Mouse (Mus musculus): ENCODE results near the gene Tns3. TPM values are rescaled to one million over a fixed set of nuclear protein-coding genes. Genes with fewer than 3 reads are reported as not detected.

Tns3 gene
- polyA plus RNA-seq, 1 experiment from 2014 or later: 10.5 TPM

GRCm38 (mm10) chr11:8701400-8701799 lies 37.1 kb upstream of the Tns3 start:
- Histone ChIP-seq H3K27me3 (replicated peaks; ENCODE audit: control insufficient read depth, insufficient read depth, low read length) (no peaks in the 10 kb centered on the region), H3K36me3 (ENCODE audit: control insufficient read depth, insufficient read depth) (no peaks in the 10 kb centered on the region), H3K9ac (ENCODE audit: low read depth, low read length) (no peak overlapping the region), H3K4me3 (ENCODE audit: low read depth, low read length) (no peak overlapping the region), H3K4me1 (replicated peaks; ENCODE audit: control insufficient read depth, insufficient read depth, low read length) (0 out of 2 replicates have a peak, but pooled peaks cover 4% of the 10 kb centered on the region), H3K27ac (ENCODE audit: low read depth, low read length) (no peak overlapping the region), H3K9me3 (ENCODE audit: control insufficient read depth) (no peaks in the 10 kb centered on the region), H3K4me2 (replicated peaks; ENCODE audit: low read depth) (no peak overlapping the region)
- TF ChIP-seq CTCF (IDR thresholded peaks at IDR 0.05; ENCODE audit: low read depth): no peak
- ATAC-seq: no peak
- WGBS: 45% methylated on average over 3 of the region's 3 CpGs

DNA sequence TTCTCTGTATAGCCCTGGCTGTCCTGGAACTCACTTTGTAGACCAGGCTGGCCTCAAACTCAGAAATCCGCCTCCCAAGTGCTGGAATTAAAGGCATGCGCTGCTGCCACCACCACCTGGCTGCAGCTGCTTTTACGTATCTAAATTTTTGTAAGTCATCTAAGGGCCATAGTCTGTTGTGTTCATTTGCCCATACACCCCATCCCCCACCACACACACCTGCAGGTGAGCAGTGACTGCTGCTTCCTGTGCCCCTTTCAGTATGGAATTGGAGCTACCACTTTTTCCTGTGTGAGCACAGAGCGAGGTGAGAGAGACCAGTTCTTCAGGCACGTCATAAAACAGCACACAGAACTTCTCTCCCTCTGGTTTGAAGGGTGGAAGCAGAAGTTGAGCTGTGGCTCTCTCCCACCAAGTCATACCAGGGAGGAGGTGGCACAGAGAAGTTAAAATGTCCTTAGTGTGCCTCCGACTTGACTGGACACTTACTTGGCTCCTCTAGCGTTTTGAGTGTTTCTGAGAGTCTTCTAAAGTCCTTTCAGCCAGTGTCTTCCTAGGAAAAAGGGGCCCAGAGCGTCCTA lies 36.4 kb upstream of the Tns3 start:
- H3K27ac ChIP-seq (ENCODE audit: low read depth, low read length): no peak overlapping the region

DNA sequence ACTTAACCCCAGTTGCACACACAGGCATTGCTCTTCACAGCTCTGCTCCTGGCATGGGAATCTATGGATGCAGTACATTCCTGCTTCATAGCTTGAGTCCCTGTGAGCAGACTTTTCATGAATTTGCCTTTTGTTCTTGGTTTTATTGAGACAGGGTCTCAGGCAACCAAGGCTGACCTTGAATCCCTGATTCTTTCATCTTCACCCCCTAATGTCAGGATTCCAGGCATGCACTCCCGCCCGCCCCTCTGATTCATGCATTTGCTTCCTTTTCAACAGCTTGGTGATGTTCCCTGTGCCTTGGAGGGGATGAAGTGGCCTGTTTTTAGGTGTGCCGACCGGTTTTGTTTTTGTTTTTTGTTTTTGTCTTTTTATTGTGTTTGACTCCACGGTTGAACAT lies 35.4 kb upstream of the Tns3 start:
- no peak overlapping the region for H3K9ac ChIP-seq (ENCODE audit: low read depth, low read length)
- TF ChIP-seq CTCF (IDR thresholded peaks at IDR 0.05; ENCODE audit: low read depth): no peak
- H3K9me3 ChIP-seq (ENCODE audit: control insufficient read depth): no peaks in the 10 kb centered on the region
- H3K27me3 ChIP-seq (replicated peaks; ENCODE audit: control insufficient read depth, insufficient read depth, low read length): no peaks in the 10 kb centered on the region
- no peak for ATAC-seq
- H3K4me3 ChIP-seq (ENCODE audit: low read depth, low read length): no peak overlapping the region
- 0 out of 2 replicates have a peak, but pooled peaks cover 4% of the 10 kb centered on the region for H3K4me1 ChIP-seq (replicated peaks; ENCODE audit: control insufficient read depth, insufficient read depth, low read length)
- 84% methylated on average over 5 of the region's 5 CpGs for WGBS
- no peak overlapping the region for H3K27ac ChIP-seq (ENCODE audit: low read depth, low read length)
- no peaks in the 10 kb centered on the region for H3K36me3 ChIP-seq (ENCODE audit: control insufficient read depth, insufficient read depth)
- no peak overlapping the region for H3K4me2 ChIP-seq (replicated peaks; ENCODE audit: low read depth)

More for the DNA sequence above, 36.4 kb upstream of the Tns3 start:
- Histone ChIP-seq H3K4me3 (ENCODE audit: low read depth, low read length) (no peak overlapping the region), H3K9ac (ENCODE audit: low read depth, low read length) (no peak overlapping the region), H3K4me2 (replicated peaks; ENCODE audit: low read depth) (no peak overlapping the region), H3K36me3 (ENCODE audit: control insufficient read depth, insufficient read depth) (no peaks in the 10 kb centered on the region), H3K9me3 (ENCODE audit: control insufficient read depth) (no peaks in the 10 kb centered on the region), H3K27me3 (replicated peaks; ENCODE audit: control insufficient read depth, insufficient read depth, low read length) (no peaks in the 10 kb centered on the region), H3K4me1 (replicated peaks; ENCODE audit: control insufficient read depth, insufficient read depth, low read length) (0 out of 2 replicates have a peak, but pooled peaks cover 4% of the 10 kb centered on the region)
- WGBS: 71% methylated on average over 8 of the region's 8 CpGs
- TF ChIP-seq CTCF (IDR thresholded peaks at IDR 0.05; ENCODE audit: low read depth): no peak
- no peak for ATAC-seq

GRCm38 (mm10) chr11:8697670-8698069 lies 33.3 kb upstream of the Tns3 start:
- no peak overlapping the region for H3K4me2 ChIP-seq (replicated peaks; ENCODE audit: low read depth)
- no peaks in the 10 kb centered on the region for H3K27me3 ChIP-seq (replicated peaks; ENCODE audit: control insufficient read depth, insufficient read depth, low read length)
- no peak overlapping the region for H3K9ac ChIP-seq (ENCODE audit: low read depth, low read length)
- no peak overlapping the region for H3K27ac ChIP-seq (ENCODE audit: low read depth, low read length)
- H3K9me3 ChIP-seq (ENCODE audit: control insufficient read depth): no peaks in the 10 kb centered on the region
- ATAC-seq: no peak
- 88% methylated on average over 3 of the region's 3 CpGs for WGBS
- no peak overlapping the region for H3K4me3 ChIP-seq (ENCODE audit: low read depth, low read length)
- 0 out of 2 replicates have a peak, but pooled peaks cover 4% of the 10 kb centered on the region for H3K4me1 ChIP-seq (replicated peaks; ENCODE audit: control insufficient read depth, insufficient read depth, low read length)
- no peaks in the 10 kb centered on the region for H3K36me3 ChIP-seq (ENCODE audit: control insufficient read depth, insufficient read depth)
- no peak for TF ChIP-seq CTCF (IDR thresholded peaks at IDR 0.05; ENCODE audit: low read depth)

- H3K27ac ChIP-seq (ENCODE audit: low read depth, low read length): no peak overlapping the region
- no peak overlapping the region for H3K9ac ChIP-seq (ENCODE audit: low read depth, low read length)
- ATAC-seq: no peak
- no peaks in the 10 kb centered on the region for H3K9me3 ChIP-seq (ENCODE audit: control insufficient read depth)
- H3K4me2 ChIP-seq (replicated peaks; ENCODE audit: low read depth): no peak overlapping the region
- H3K36me3 ChIP-seq (ENCODE audit: control insufficient read depth, insufficient read depth): no peaks in the 10 kb centered on the region
- no peak overlapping the region for H3K4me3 ChIP-seq (ENCODE audit: low read depth, low read length)
- TF ChIP-seq CTCF (IDR thresholded peaks at IDR 0.05; ENCODE audit: low read depth): no peak
- no peaks in the 10 kb centered on the region for H3K27me3 ChIP-seq (replicated peaks; ENCODE audit: control insufficient read depth, insufficient read depth, low read length)
- 92% methylated on average over 5 of the region's 5 CpGs for WGBS
- no peaks in the 10 kb centered on the region for H3K4me1 ChIP-seq (replicated peaks; ENCODE audit: control insufficient read depth, insufficient read depth, low read length)
These were observed 29.8 kb upstream of the Tns3 start for GRCm38 (mm10) chr11:8694096-8694495.

GRCm38 (mm10) chr11:8692536-8693471 lies 28.5 kb upstream of the Tns3 start:
- H3K9me3 ChIP-seq (ENCODE audit: control insufficient read depth): no peaks in the 10 kb centered on the region
- TF ChIP-seq CTCF (IDR thresholded peaks at IDR 0.05; ENCODE audit: low read depth): peak; percentile 39; the same call in 1 of the 2 replicates
- peak overlapping the region; percentile 13; the same call in 1 of the 2 replicates for H3K4me2 ChIP-seq (replicated peaks; ENCODE audit: low read depth)
- no peaks in the 10 kb centered on the region for H3K36me3 ChIP-seq (ENCODE audit: control insufficient read depth, insufficient read depth)
- WGBS: 29% methylated on average over 16 of the region's 16 CpGs
- no peaks in the 10 kb centered on the region for H3K4me1 ChIP-seq (replicated peaks; ENCODE audit: control insufficient read depth, insufficient read depth, low read length)
- 0 out of 2 replicates have a peak, but pooled peaks have one; percentile 53 for ATAC-seq
- H3K27ac ChIP-seq (ENCODE audit: low read depth, low read length): peak overlapping the region; percentile 31; the same call in 1 of the 2 replicates
- H3K27me3 ChIP-seq (replicated peaks; ENCODE audit: control insufficient read depth, insufficient read depth, low read length): no peaks in the 10 kb centered on the region
- no peak overlapping the region for H3K9ac ChIP-seq (ENCODE audit: low read depth, low read length)
- H3K4me3 ChIP-seq (ENCODE audit: low read depth, low read length): no peak overlapping the region

All from intestine, postnatal 0 days (tissue).